Mouse (Mus musculus) gastrocnemius, postnatal 4 days (tissue): ENCODE data around the gene Arfgap2. TPM values are rescaled to one million over a fixed set of nuclear protein-coding genes. Genes with fewer than 3 reads are reported as not detected.
A peak's percentile ranks its signal among the peaks of the same experiment; 100 is the strongest.
"Not testable (repeated sequence)": the region's sequence is repeated elsewhere in the genome, so short reads cannot be mapped to it uniquely, and the experiment has no call there.

Experiments
- DNase-seq, 2 experiments: peaks; one replicate each; pipeline ENCODE4 v3.0.0; 2021 to 2022; ENCODE audit warnings: low spot score in 2 of 2, mixed read lengths in 2 of 2
- long read RNA-seq, 2 experiments: library from polyadenylated mRNA; stranded (forward); transcript quantifications; one replicate each; pipeline ENCODE4 v2.0.0; 2021
- total RNA-seq, 2 experiments: library from RNA; stranded (reverse); gene quantifications; 2 replicates each; pipeline ENCODE4 v1.2.3; 2021

Arfgap2 gene
- 10 to 100 TPM; 86.1 to 95.9 TPM for total RNA-seq
- long read RNA-seq, experiment 1, transcript Arfgap2-202 (16 exons, 3,068 nt) = major isoform, 155 of 236 reads
- long read RNA-seq, experiment 1, transcript Arfgap2-201 (17 exons, 2,791 nt) = minor isoform, 34 of 236 reads
- long read RNA-seq, experiment 1, partial matches to known transcripts = 33 of 236 reads
- long read RNA-seq, experiment 1, other reads (novel, unspliced or antisense) = 14 of 236 reads
- long read RNA-seq, experiment 2, transcript Arfgap2-202 (16 exons, 3,068 nt) = major isoform, 174 of 270 reads
- long read RNA-seq, experiment 2, transcript Arfgap2-201 (17 exons, 2,791 nt) = minor isoform, 38 of 270 reads
- long read RNA-seq, experiment 2, partial matches to known transcripts = 34 of 270 reads
- long read RNA-seq, experiment 2, other reads (novel, unspliced or antisense) = 24 of 270 reads

DNA sequence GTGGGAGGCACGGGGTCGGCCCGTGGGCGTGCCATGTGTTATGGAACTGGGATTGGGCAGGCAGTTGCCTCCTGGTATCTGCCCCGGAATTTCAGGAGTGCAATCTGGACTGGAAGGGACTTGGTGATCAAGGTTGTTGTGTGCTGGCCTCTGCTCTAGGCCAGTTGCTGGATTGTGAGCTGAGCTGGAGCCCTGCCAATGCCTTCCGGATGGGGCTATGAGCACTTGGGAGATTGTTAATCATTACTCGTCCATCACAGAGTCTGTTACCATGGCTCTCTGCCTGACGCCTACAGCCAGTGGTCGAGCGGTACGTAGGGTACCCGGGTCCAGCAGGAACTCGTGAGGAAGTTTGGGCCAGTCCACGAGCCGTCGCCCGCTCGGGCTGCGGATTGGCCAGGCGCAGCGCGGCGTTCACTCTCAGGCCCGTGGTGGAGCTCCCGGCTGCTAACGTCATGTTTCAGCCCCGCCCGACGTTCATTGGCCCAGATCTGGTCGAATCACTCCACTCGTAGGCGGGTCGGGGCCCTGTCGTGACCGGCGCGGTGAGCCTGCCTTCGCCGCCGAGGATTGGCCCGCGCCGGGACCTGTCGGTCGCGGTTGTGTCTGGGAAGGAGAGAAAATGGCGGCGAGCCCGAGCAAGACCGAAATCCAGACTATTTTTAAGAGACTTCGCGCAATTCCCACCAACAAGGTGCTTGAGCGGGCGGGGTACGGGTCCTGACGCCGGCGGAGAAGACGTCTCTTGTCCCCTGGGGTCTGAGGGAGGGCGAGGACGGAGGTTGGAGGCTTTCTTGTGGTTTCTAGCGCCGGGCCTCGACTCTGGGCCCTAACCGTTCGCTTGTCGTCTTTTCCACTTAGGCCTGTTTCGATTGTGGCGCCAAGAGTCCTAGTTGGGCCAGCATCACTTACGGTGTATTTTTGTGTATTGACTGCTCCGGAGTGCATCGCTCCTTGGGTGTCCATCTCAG is at the start of gene Arfgap2:
TSS of gene Arfgap2 (plus strand) at position 264 of the 971 bp plus-strand sequence.
- DNase-seq = peak; percentile 93 to 97

DNA sequence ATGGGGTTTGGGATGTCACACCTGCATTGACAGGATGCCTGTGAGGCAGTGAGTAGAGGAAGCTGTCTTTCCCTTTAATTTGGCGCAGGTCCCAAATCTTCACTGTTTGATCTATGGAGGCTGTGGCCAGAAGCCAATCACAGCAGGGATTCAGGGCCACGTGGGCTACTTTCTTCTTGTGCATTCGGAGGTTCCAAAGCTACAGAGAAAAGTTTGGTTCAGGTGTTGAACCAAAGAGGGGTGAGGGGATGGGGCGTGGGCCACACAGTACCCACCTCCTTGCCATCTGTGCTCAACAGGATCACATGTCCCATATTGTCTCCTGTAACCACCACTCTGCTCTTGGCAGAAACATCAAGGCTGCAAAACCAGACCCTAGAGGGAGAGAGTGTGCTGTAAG is 47.7 kb upstream of the Arfgap2 start:
- DNase-seq = no peak

DNA sequence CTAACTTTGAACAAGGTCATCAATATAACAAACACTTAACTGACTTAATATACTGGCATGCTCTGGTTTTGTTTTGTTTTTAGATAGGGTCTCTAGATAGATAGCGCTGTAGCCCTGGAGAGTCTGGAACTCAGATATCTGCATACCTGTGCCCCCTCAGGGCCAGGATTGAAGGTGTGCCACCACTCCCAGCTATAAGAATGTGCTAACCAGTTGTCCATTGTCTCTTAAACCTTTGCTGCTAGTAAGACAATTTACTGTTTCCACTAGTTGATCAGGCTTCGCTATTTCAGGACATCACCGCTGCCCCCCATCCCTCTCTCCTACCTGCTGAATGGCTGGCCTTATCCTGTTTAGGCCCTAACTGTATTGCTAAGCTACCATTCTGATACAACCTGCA is 44.3 kb upstream of the Arfgap2 start:
- DNase-seq = no peak

DNA sequence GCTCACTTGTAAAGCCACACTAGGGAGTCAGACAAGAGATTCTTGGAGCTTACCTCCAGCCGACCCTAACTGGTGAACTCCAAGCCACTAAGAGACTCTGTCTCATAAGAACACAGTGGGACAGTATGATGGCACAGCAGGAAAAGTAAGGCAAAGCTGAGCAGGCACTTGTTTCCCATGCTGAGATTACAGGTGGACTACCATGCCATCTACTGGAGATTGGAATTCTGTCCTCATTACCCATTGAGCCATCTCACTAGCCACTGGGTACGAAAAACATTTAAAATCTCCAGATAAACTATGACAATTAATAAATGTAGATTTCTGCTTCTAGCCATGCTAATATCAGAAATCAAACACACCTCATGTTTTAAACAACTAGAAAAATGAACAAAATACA is 41.2 kb upstream of the Arfgap2 start:
- no peak for DNase-seq

DNA sequence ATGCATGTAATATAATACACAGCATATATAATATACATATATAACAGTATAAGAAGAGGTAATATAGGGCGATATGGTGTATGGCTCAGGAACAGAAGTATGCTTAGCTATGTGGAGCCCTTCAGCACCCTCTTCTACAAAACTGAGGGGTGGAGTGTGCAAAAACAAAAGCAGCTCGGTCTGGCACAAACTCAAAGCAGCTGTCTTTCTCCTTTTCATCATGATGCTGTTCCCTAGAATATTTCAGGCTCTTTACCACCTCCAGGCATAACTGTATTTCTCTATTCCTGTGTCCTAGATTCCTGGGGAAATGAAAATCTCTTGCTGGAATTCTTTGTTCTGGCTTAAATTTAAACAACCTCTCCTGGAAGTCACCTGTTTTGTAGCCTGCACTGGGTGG is 35.0 kb upstream of the Arfgap2 start:
- no peak for DNase-seq

DNA sequence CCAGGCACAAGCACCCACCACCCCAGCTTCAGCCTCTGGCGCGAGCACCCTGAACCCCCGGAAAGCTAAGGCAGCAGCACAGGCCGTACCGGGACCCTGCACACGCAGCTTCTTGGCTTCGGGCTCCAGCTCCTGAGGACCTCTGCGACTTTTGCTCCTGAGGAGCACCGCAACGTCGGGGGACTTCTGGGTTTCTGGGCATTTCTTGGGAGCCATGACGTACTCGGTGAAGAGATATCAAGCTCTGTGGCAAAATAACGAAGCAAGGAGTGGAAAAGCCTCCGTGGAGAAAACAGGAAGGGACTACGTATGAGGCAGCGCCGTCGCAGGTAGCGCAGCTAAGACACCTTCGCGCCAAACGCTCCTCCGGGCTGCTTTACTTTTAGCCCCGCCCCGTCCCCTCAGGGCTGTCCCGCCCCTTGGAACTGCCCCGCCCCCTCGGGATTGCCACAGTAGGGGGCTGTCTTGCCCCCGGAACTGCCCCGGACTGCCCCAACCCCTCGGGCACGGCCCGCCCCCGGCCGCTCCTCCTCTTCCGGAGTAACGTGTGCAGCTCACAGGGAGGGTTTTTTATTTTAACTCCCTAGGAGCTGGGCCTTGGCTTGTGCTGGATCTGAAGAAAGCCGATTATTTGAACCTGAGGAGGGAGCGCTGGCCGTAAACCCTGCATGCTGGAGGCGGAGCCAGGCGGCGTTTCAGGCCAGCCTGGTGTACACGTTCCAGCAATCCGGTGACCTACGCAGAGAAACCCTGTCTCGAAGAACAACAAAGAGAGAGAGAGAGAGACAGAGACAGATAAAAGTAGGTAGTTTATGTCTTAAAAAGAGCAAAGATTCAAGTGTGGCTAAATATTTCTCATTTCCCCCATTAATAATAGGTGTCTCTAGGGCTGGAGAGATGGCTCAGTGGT is 27.9 kb upstream of the Arfgap2 start, which contains the start of gene Ddb2:
TSS of gene Ddb2 (minus strand) at position 382 of the 910 bp plus-strand sequence.
- DNase-seq = peak; percentile 94 to 96

DNA sequence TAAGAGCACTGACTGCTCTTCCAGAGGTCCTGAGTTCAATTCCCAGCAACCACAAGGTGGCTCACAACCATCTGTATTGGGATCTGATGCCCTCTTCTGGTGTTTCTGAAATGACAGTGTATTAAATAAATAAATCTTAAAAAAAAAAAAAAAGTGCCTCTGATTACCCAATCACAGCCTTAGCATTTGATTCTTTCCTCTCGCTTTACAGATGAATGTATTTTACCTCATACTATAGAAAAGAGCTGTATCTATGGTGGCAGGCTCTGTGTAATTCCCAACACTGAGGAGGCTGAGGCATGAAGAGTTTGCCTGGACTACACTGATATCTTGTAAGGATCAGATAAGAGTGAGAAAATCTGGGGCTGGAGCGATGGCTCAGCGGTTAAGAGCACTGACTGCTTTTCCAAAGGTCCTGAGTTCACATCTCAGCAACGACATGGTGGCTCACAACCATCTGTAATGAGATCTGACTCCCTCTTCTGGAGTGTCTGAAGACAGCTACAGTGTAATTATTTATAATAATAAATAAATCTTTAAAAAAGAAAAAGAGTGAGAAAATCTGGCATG is 27.2 kb upstream of the Arfgap2 start:
- not testable (repeated sequence) for DNase-seq

DNA sequence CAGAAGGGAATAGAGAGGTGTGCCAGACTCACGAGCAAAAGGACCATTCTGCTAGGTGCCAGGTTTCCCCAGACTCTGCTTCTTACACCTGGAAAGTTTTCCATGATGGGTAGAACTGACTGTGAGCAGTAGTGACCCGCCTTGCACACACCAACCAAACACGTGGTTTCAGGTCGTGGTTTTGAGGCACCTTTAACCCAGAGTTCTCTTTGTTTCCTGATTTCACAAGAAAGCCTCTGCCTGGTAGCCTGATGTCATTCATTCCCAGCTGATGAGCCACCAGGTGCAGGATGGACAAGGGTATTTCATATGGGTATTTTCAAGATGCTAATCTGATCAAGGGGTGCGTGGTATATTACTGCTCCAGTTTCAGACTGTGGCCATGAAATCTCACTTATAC is 22.2 kb upstream of the Arfgap2 start:
- no peak for DNase-seq

DNA sequence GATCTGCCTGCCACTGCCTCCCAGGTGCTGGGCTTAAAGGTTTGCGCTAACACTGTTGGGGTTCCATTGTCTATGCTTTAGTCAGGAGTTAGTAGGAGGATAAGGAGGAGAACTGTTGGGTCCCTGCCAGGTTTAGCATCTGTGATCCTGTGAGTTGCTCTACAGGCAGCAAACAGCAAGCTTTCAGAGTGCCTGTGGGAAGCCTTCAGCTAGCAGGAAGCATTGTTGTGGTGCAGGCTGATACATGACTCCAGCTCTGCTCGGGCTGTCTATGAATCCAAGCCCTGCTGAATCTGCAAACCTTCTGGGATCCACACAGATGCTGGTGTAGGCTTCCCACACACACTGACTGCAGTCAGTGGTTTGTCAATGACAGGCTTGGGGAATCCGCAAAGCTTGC is 21.4 kb upstream of the Arfgap2 start:
- no peak for DNase-seq

DNA sequence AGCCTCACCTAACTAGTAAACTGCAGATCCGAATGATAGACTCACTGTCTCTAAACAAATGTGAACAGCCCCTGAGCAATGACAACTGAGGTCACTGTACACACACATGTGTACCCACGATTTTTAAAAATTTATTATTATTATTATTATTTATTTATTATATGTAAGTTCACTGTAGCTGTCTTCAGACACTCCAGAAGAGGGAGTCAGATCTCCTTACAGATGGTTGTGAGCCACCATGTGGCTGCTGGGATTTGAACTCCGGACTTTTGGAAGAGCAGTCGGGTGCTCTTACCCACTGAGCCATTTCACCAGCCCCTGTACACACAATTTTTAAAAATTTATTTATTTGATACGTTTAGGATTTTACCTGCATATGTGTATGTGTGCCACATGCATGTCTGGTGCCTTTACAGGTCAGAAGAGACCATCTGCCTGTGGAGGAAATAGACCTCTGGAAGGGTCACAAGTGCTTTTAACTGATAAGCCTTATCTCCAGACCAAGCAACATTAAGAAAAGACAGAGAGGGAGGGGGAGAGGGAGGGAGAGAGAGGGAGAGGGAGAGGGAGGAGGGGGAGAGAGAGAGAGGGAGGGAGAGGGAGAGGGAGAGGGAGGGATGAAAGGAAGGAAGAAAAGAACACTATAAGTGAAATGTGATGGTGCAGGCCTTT is 20.1 kb upstream of the Arfgap2 start:
- DNase-seq = no peak

DNA sequence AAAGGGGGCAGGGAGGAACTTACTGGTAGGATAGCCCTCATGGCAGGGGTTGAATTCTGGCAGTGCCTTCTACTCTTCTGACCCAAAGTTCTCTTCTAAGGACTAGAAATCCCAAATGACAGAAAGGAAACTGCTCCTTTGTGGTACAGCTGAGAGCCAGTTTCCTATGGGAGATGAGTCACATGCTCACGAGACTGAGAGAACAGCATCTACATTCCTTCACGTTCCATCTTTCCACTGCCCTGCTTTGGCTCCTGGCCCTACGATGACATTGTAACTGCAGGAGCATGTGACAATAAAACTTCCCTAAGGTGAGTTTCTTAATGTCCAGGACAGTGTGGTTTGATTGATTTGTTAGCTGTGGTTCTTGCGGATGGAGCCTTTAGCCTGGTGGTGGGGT is 16.4 kb upstream of the Arfgap2 start:
- DNase-seq = no peak

DNA sequence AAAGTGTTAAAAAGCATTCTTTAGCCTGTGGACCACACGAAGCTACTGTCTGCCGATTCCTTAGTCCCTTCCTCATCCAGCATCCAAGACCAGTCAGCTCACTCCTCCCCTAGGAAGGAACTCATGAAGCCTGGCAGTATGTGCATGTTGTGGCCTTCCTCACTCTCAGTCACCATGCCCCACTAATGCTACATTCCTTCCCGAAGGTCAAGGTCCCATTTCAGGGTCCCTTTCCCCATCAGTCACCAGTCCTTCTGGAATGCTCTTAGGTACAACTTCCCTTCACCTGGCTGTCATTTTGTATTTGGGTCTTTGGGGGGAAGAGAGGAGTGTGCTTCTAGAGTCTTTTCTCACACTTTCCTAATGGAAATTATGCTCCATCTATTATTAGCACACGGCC is 12.8 kb upstream of the Arfgap2 start:
- DNase-seq = no peak

DNA sequence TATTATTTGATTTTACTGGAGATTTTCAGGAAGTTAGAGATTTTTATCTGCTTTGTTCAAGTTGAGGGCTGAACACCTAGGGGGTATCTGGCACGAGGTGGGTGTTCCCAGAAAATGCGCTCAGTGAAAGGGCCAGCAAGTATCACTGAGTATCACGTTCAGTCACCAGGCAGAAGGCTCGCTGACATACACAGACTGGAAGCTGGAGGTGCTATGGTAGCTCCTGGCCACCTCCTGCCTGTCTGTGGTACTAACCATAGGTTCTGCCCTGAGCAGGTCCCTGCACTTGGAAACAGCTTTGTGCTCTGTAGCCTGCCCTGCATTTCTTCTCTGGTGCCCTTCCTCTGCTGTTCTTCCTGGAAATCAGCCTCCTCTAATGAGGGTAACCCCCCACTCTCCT is 12.3 kb upstream of the Arfgap2 start:
- no peak for DNase-seq

DNA sequence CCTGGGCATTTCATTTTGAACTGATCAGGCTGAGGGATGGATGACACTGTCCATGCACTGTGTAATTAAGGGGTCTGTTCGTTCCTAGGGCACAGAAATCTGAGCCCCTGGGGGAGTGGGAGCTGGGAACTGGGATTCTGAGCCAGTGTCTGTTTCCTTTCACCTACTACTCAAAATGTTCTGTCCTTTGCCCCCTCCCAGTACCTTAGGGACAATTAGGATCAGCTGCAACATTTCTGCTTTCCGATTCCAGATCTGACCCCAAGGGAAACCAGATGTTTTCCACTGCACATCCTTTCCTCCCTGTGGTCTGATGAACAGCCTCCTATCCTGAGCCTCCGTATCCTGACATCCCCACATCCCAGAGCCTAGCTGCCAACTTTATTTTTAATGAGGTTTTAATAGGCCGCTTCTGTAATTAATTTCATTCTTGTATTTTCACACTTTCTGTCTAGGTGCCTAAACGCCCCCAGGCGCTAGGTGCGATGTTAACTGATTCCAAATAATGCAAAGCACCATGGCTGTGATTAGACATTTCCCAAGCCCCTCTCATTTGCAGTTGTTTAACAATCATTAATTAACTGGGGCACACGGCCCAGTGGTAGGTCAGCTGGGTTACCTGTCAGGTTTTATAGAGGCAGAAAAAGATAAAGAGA is 9.9 kb upstream of the Arfgap2 start:
- no peak for DNase-seq

DNA sequence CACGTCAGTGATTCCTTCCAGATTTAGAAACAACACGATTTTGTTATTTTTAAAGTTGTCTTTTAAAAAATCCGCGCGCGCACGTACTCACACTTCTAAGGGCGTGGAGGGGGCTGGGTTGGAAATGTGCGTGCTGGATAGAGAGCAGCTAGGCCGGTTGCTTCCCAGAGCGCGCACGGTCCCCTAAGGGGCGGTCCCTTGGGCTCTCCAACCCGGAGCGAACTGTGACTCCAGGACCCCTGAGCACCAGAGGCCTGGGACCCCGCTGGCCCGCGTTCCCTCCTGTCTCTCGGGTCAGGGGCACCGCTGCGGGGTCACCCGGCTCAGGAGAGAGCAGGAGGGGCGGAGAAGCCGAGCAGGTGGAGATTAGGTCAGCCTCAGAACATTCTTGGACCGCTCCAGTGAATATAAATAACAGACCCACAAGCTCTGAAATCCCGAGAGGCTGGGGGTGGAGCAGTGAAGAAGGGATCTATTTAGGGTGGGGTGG is 9.1 kb upstream of the Arfgap2 start, which contains the start of gene Pacsin3:
TSS of gene Pacsin3 (plus strand) at position 294 of the 490 bp plus-strand sequence.
- DNase-seq = peak in 1 of 2 experiments; percentile 42

DNA sequence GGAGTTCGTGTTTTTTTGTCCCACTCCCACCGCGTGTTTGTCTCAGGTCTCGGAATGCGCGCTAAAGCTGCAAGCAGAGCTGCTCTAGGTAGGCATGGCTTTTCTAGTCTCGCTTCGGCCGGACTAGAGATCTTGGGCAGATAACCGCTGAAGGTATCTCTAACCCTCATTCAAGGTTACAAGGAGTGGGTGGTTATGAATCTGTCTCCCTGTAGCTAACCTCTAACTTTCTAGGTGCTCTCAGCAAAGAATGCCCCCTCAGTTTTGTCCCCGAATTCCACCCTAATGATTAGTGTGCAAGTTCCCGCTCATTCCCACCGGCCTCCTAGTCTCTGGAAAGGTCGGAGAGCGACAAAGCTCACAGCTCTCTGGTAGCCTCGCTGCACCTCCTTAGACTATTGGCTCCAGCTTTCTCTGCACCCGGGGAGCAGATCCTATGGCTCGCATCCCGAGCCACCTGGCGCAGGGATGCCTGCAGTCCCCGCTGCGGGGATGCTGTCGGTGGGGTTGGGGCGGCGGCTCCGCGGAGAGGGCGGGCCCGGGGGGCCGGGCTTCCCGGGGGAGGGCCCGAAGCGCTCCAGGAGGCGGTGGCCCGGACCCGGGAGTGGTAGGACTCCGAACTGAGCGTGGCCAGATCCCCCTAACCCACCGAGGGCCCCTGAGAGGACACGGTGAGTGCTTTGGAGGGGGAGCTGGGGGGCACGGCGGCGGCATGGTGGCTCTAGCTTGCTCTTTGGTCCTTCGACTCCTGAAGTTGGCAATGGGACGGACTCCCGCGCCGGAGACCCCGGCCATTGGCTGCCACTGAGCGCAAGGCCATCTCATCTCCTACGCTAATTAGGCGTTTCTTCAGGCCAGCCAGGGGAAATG is 8.3 kb upstream of the Arfgap2 start:
- DNase-seq = peak; percentile 51 to 67

DNA sequence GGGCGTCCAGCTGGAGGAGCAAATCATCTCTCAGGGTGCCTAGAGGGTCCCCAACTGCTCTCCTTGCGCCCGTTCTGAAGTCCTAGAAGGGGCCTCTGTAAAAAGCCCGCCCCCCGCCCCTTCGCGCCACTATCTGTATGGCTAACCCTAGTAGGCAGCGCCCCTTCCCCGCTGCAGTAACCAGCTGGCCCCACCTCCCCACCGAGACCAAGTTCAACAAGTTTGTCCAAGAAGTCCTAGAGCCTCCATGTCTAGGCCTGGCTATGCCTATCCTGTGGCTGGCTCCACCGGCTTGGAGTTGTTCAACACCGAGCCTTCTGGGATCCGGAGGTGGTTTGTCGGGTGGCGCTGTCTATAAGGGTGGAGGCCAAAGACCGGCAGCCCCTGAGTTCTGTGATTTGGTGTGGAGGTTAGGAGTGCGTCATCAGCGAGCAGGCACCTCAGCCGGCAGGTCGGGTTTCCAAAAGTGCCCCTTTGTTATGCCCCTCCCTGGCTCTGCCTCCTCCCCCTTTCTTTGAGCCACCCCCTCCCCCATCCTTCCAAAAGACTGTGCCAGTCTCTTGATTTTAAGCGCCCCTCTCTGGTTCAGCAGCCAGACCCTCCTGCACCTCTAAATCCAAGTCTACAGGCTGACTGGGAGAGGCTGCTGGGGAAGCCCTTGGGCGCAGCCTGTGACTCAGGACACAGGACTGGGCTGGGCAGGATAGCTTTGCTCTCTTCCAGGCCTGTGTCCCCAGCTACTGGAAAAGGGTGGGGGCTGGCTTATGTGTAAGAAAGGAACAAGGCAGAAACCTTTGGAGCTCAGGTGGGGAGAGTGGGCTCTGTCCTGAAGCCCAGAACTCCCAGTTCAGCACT is 7.4 kb upstream of the Arfgap2 start:
- peak in 1 of 2 experiments; percentile 55 for DNase-seq
